Mouse (Mus musculus): Measurements from ENCODE around the gene Cyp2t4. TPM values are rescaled to one million over a fixed set of nuclear protein-coding genes. Genes with fewer than 3 reads are reported as not detected.

Cyp2t4 gene
- polyA plus RNA-seq (2014; fragmentation: Nextera tagmentation; extraction: Ambion mirVana): not detected in 2 replicates

GRCm38 (mm10) chr7:27153205-27153764, at the start of gene Cyp2t4:
TSS of gene Cyp2t4 (plus strand) at chr7:27153714.
- H3K4me1 ChIP-seq (ENCODE audit: control insufficient read depth, insufficient read depth, low read length): no peaks in the 10 kb centered on the region
- H3K9me3 ChIP-seq (ENCODE audit: control insufficient read depth, low read length): no peaks in the 10 kb centered on the region
- WGBS: 87% methylated on average over 10 of the region's 10 CpGs
- no peak within 1 kb of the TSS for H3K9ac ChIP-seq (ENCODE audit: low read length)
- H3K36me3 ChIP-seq (ENCODE audit: control insufficient read depth, insufficient read depth, low read length): peaks cover 6% of the 10 kb centered on the region
- no peak for ATAC-seq (ENCODE audit: insufficient read depth, low FRiP score, low TSS enrichment)
- H3K4me2 ChIP-seq (ENCODE audit: low read depth): no peak within 1 kb of the TSS
- no peak within 1 kb of the TSS for H3K27ac ChIP-seq (ENCODE audit: low read depth, low read length)
- no peak for DNase-seq (ENCODE audit: low spot score)
- H3K27me3 ChIP-seq (ENCODE audit: control insufficient read depth, insufficient read depth, low read length): no peaks in the 10 kb centered on the region
- no peak within 1 kb of the TSS for H3K4me3 ChIP-seq (ENCODE audit: low read depth, low read length)

GRCm38 (mm10) chr7:27104882-27105281, 48.6 kb upstream of the Cyp2t4 start:
- Histone ChIP-seq H3K4me2 (ENCODE audit: low read depth) (no peak overlapping the region), H3K9me3 (ENCODE audit: control insufficient read depth, low read length) (peaks cover 4% of the 10 kb centered on the region; the same call in 1 of the 2 replicates), H3K4me1 (ENCODE audit: control insufficient read depth, insufficient read depth, low read length) (no peaks in the 10 kb centered on the region), H3K27me3 (ENCODE audit: control insufficient read depth, insufficient read depth, low read length) (no peaks in the 10 kb centered on the region), H3K9ac (ENCODE audit: low read length) (no peak overlapping the region), H3K36me3 (ENCODE audit: control insufficient read depth, insufficient read depth, low read length) (no peaks in the 10 kb centered on the region), H3K4me3 (ENCODE audit: low read depth, low read length) (no peak overlapping the region), H3K27ac (ENCODE audit: low read depth, low read length) (no peak overlapping the region)
- ATAC-seq (ENCODE audit: insufficient read depth, low FRiP score, low TSS enrichment) (no peak), DNase-seq (ENCODE audit: low spot score) (no peak)
- 63% methylated on average over 5 of the region's 5 CpGs for WGBS

GRCm38 (mm10) chr7:27110327-27110726, 43.2 kb upstream of the Cyp2t4 start:
- no peaks in the 10 kb centered on the region for H3K27me3 ChIP-seq (ENCODE audit: control insufficient read depth, insufficient read depth, low read length)
- no peak overlapping the region for H3K9ac ChIP-seq (ENCODE audit: low read length)
- no peak for DNase-seq (ENCODE audit: low spot score)
- no peak for ATAC-seq (ENCODE audit: insufficient read depth, low FRiP score, low TSS enrichment)
- no peak overlapping the region for H3K4me2 ChIP-seq (ENCODE audit: low read depth)
- peaks cover 4% of the 10 kb centered on the region; the same call in 1 of the 2 replicates for H3K9me3 ChIP-seq (ENCODE audit: control insufficient read depth, low read length)
- H3K4me3 ChIP-seq (ENCODE audit: low read depth, low read length): no peak overlapping the region
- no peaks in the 10 kb centered on the region for H3K36me3 ChIP-seq (ENCODE audit: control insufficient read depth, insufficient read depth, low read length)
- H3K4me1 ChIP-seq (ENCODE audit: control insufficient read depth, insufficient read depth, low read length): no peaks in the 10 kb centered on the region
- no peak overlapping the region for H3K27ac ChIP-seq (ENCODE audit: low read depth, low read length)

GRCm38 (mm10) chr7:27111038-27111437, 42.5 kb upstream of the Cyp2t4 start:
- no peaks in the 10 kb centered on the region for H3K4me1 ChIP-seq (ENCODE audit: control insufficient read depth, insufficient read depth, low read length)
- 91% methylated on average over 1 of the region's 1 CpGs for WGBS
- no peaks in the 10 kb centered on the region for H3K36me3 ChIP-seq (ENCODE audit: control insufficient read depth, insufficient read depth, low read length)
- no peak for ATAC-seq (ENCODE audit: insufficient read depth, low FRiP score, low TSS enrichment)
- H3K9ac ChIP-seq (ENCODE audit: low read length): no peak overlapping the region
- no peak overlapping the region for H3K4me2 ChIP-seq (ENCODE audit: low read depth)
- DNase-seq (ENCODE audit: low spot score): no peak
- peaks cover 4% of the 10 kb centered on the region; the same call in 1 of the 2 replicates for H3K9me3 ChIP-seq (ENCODE audit: control insufficient read depth, low read length)
- no peak overlapping the region for H3K4me3 ChIP-seq (ENCODE audit: low read depth, low read length)
- H3K27ac ChIP-seq (ENCODE audit: low read depth, low read length): no peak overlapping the region
- no peaks in the 10 kb centered on the region for H3K27me3 ChIP-seq (ENCODE audit: control insufficient read depth, insufficient read depth, low read length)

- ATAC-seq (ENCODE audit: insufficient read depth, low FRiP score, low TSS enrichment) (no peak), DNase-seq (ENCODE audit: low spot score) (no peak)
- Histone ChIP-seq H3K9ac (ENCODE audit: low read length) (no peak overlapping the region), H3K4me3 (ENCODE audit: low read depth, low read length) (no peak overlapping the region), H3K4me1 (ENCODE audit: control insufficient read depth, insufficient read depth, low read length) (no peaks in the 10 kb centered on the region), H3K4me2 (ENCODE audit: low read depth) (no peak overlapping the region), H3K27me3 (ENCODE audit: control insufficient read depth, insufficient read depth, low read length) (no peaks in the 10 kb centered on the region), H3K36me3 (ENCODE audit: control insufficient read depth, insufficient read depth, low read length) (no peaks in the 10 kb centered on the region), H3K27ac (ENCODE audit: low read depth, low read length) (no peak overlapping the region), H3K9me3 (ENCODE audit: control insufficient read depth, low read length) (peaks cover 4% of the 10 kb centered on the region; the same call in 1 of the 2 replicates)
- WGBS: 79% methylated on average over 3 of the region's 3 CpGs
Measured at GRCm38 (mm10) chr7:27111987-27112386, 41.5 kb upstream of the Cyp2t4 start.

GRCm38 (mm10) chr7:27118033-27118511, 35.4 kb upstream of the Cyp2t4 start:
- no peak for DNase-seq (ENCODE audit: low spot score)
- H3K9ac ChIP-seq (ENCODE audit: low read length): no peak overlapping the region
- H3K4me1 ChIP-seq (ENCODE audit: control insufficient read depth, insufficient read depth, low read length): no peaks in the 10 kb centered on the region
- WGBS: 69% methylated on average over 4 of the region's 4 CpGs
- H3K4me2 ChIP-seq (ENCODE audit: low read depth): no peak overlapping the region
- H3K36me3 ChIP-seq (ENCODE audit: control insufficient read depth, insufficient read depth, low read length): no peaks in the 10 kb centered on the region
- H3K27me3 ChIP-seq (ENCODE audit: control insufficient read depth, insufficient read depth, low read length): no peaks in the 10 kb centered on the region
- ATAC-seq (ENCODE audit: insufficient read depth, low FRiP score, low TSS enrichment): no peak
- H3K9me3 ChIP-seq (ENCODE audit: control insufficient read depth, low read length): no peaks in the 10 kb centered on the region
- no peak overlapping the region for H3K4me3 ChIP-seq (ENCODE audit: low read depth, low read length)
- no peak overlapping the region for H3K27ac ChIP-seq (ENCODE audit: low read depth, low read length)

- Histone ChIP-seq H3K27me3 (ENCODE audit: control insufficient read depth, insufficient read depth, low read length) (no peaks in the 10 kb centered on the region), H3K36me3 (ENCODE audit: control insufficient read depth, insufficient read depth, low read length) (no peaks in the 10 kb centered on the region), H3K27ac (ENCODE audit: low read depth, low read length) (no peak within 1 kb of the TSS), H3K4me3 (ENCODE audit: low read depth, low read length) (no peak within 1 kb of the TSS), H3K9me3 (ENCODE audit: control insufficient read depth, low read length) (no peaks in the 10 kb centered on the region), H3K4me1 (ENCODE audit: control insufficient read depth, insufficient read depth, low read length) (no peaks in the 10 kb centered on the region), H3K4me2 (ENCODE audit: low read depth) (no peak within 1 kb of the TSS), H3K9ac (ENCODE audit: low read length) (no peak within 1 kb of the TSS)
- no peak for ATAC-seq (ENCODE audit: insufficient read depth, low FRiP score, low TSS enrichment)
- DNase-seq (ENCODE audit: low spot score): no peak
Measured at GRCm38 (mm10) chr7:27119676-27120075, 33.8 kb upstream of the Cyp2t4 start, which contains the start of gene Cyp2f2. TSS of gene Cyp2f2 (plus strand) at chr7:27119909.

GRCm38 (mm10) chr7:27124305-27124832, 29.1 kb upstream of the Cyp2t4 start:
- no peaks in the 10 kb centered on the region for H3K36me3 ChIP-seq (ENCODE audit: control insufficient read depth, insufficient read depth, low read length)
- H3K9me3 ChIP-seq (ENCODE audit: control insufficient read depth, low read length): no peaks in the 10 kb centered on the region
- no peak overlapping the region for H3K4me2 ChIP-seq (ENCODE audit: low read depth)
- H3K4me1 ChIP-seq (ENCODE audit: control insufficient read depth, insufficient read depth, low read length): no peaks in the 10 kb centered on the region
- H3K4me3 ChIP-seq (ENCODE audit: low read depth, low read length): no peak overlapping the region
- ATAC-seq (ENCODE audit: insufficient read depth, low FRiP score, low TSS enrichment) (no peak), DNase-seq (ENCODE audit: low spot score) (no peak)
- no peak overlapping the region for H3K9ac ChIP-seq (ENCODE audit: low read length)
- H3K27me3 ChIP-seq (ENCODE audit: control insufficient read depth, insufficient read depth, low read length): no peaks in the 10 kb centered on the region
- 79% methylated on average over 5 of the region's 5 CpGs for whole genome bisulfite sequencing
- no peak overlapping the region for H3K27ac ChIP-seq (ENCODE audit: low read depth, low read length)

GRCm38 (mm10) chr7:27124969-27125368, 28.5 kb upstream of the Cyp2t4 start:
- Histone ChIP-seq H3K4me3 (ENCODE audit: low read depth, low read length) (no peak overlapping the region), H3K9me3 (ENCODE audit: control insufficient read depth, low read length) (no peaks in the 10 kb centered on the region), H3K36me3 (ENCODE audit: control insufficient read depth, insufficient read depth, low read length) (no peaks in the 10 kb centered on the region), H3K9ac (ENCODE audit: low read length) (no peak overlapping the region), H3K4me1 (ENCODE audit: control insufficient read depth, insufficient read depth, low read length) (no peaks in the 10 kb centered on the region), H3K4me2 (ENCODE audit: low read depth) (no peak overlapping the region), H3K27ac (ENCODE audit: low read depth, low read length) (no peak overlapping the region), H3K27me3 (ENCODE audit: control insufficient read depth, insufficient read depth, low read length) (no peaks in the 10 kb centered on the region)
- DNase-seq (ENCODE audit: low spot score) (no peak), ATAC-seq (ENCODE audit: insufficient read depth, low FRiP score, low TSS enrichment) (no peak)
- WGBS: 81% methylated on average over 4 of the region's 4 CpGs

All from neural tube, embryonic 11.5 days (tissue).